Mouse (Mus musculus): ENCODE measurements at regions not wholly inside any gene's neighbourhood (a gene's known extent, or its start where the extent isn't known, plus 50 kb on each side); places are given as distances from the start of the nearest gene placed in this dataset.

GRCm38 (mm10) chr5:42502124-42502801, 434.5 kb downstream of the Gm16223 start:
- TF ChIP-seq POLR2AphosphoS2 (IDR thresholded peaks at IDR 0.05; ENCODE audit: low read depth, low read length) (no peak), TCF12 (IDR thresholded peaks at IDR 0.05; ENCODE audit: low read depth, low read length) (no peak), CTCF (conservative IDR thresholded peaks at IDR 0.05 in 1 of 2, IDR thresholded peaks at IDR 0.05 in 1 of 2; ENCODE audit: low read depth in 2 of 2, low read length in 2 of 2) (no peak), E2F4 (IDR thresholded peaks at IDR 0.05; ENCODE audit: insufficient replicate concordance, low read depth, low read length) (no peak), HCFC1 (IDR thresholded peaks at IDR 0.05; ENCODE audit: low read depth, low read length) (no peak), EP300 (IDR thresholded peaks at IDR 0.05; ENCODE audit: low read length) (no peak), CHD1 (IDR thresholded peaks at IDR 0.05; ENCODE audit: low read depth, low read length) (no peak), NELFE (IDR thresholded peaks at IDR 0.05; ENCODE audit: low read depth, low read length) (no peak)
